Mouse (Mus musculus) MEL (cell line): Measurements from ENCODE around the gene Gtpbp1. TPM values are rescaled to one million over a fixed set of nuclear protein-coding genes. Genes with fewer than 3 reads are reported as not detected.
A peak's percentile ranks its signal among the peaks of the same experiment; 100 is the strongest.

Experiments
- DNase-seq: peaks from one replicate; pipeline ENCODE4 v3.0.0; 2011; ENCODE audit warnings: low read depth, low spot score
- H3K27ac ChIP-seq: 2 replicates; pipeline ENCODE4 v1.5.1; 2012; ENCODE audit warnings: low read depth, mild to moderate bottlenecking, control low read depth, low read length, moderate library complexity; ENCODE audit not compliant: control insufficient read depth
- H3K27me3 ChIP-seq, 2 experiments: fragments of 150-350 bp in 1 of 2; sonication (generic) in 1 of 2; 2 replicates each; pipeline ENCODE4 v1.6.1; 2012; ENCODE audit warnings: low read length in 2 of 2, mild to moderate bottlenecking in 2 of 2, improper control_type of control experiment in 1 of 2, moderate library complexity in 1 of 2; ENCODE audit not compliant: insufficient read depth in 2 of 2, control insufficient read depth in 1 of 2
- H3K36me3 ChIP-seq, 2 experiments: 2 replicates each; pipeline ENCODE4 v1.6.1; 2012 to 2014; ENCODE audit warnings: low read length in 2 of 2, improper control_type of control experiment in 1 of 2, inconsistent platforms in 1 of 2, mild to moderate bottlenecking in 1 of 2; ENCODE audit not compliant: insufficient read depth in 2 of 2, control insufficient read depth in 1 of 2
- H3K4me1 ChIP-seq, 2 experiments: fragments of 150-350 bp in 1 of 2; sonication (generic) in 1 of 2; 2 replicates each; pipeline ENCODE4 v1.6.1; 2012; ENCODE audit warnings: low read length in 2 of 2, improper control_type of control experiment in 1 of 2, mild to moderate bottlenecking in 1 of 2; ENCODE audit not compliant: insufficient read depth in 2 of 2, control insufficient read depth in 1 of 2
- H3K4me3 ChIP-seq, 2 experiments: fragments of 150-350 bp in 1 of 2; sonication (generic) in 1 of 2; 2 replicates each; pipeline ENCODE4 v1.5.1; 2012; ENCODE audit warnings: low read depth in 2 of 2, low read length in 2 of 2, mild to moderate bottlenecking in 2 of 2, moderate library complexity in 2 of 2, control low read depth in 1 of 2, improper control_type of control experiment in 1 of 2; ENCODE audit not compliant: control insufficient read depth in 1 of 2, insufficient read depth in 1 of 2
- H3K79me2 ChIP-seq: 2 replicates; pipeline ENCODE4 v1.6.1; 2012; ENCODE audit warnings: mild to moderate bottlenecking, low read length, moderate library complexity; ENCODE audit not compliant: control insufficient read depth, poor library complexity, insufficient read depth
- H3K9ac ChIP-seq: 2 replicates; pipeline ENCODE4 v1.6.1; 2012; ENCODE audit warnings: low read depth, mild to moderate bottlenecking, control low read depth, low read length, moderate library complexity; ENCODE audit not compliant: control insufficient read depth, poor library complexity, severe bottlenecking
- H3K9me3 ChIP-seq: fragments of 150-350 bp; sonication (generic); replicated peaks from 2 replicates; pipeline ENCODE4 v1.6.1; 2012; ENCODE audit warnings: mild to moderate bottlenecking, low read length, improper control_type of control experiment, moderate library complexity; ENCODE audit not compliant: insufficient read depth
- BHLHE40 ChIP-seq: IDR thresholded peaks from 2 replicates; pipeline ENCODE4 v1.6.1; 2012; ENCODE audit warnings: low read depth, mild to moderate bottlenecking, inconsistent platforms, low read length, improper control_type of control experiment, borderline replicate concordance
- CHD1 ChIP-seq: IDR thresholded peaks from 2 replicates; pipeline ENCODE4 v1.6.1; 2012; ENCODE audit warnings: low read depth, mild to moderate bottlenecking, inconsistent platforms, low read length, improper control_type of control experiment
- CHD2 ChIP-seq: IDR thresholded peaks from 2 replicates; pipeline ENCODE4 v1.6.1; 2011; ENCODE audit warnings: low read length, improper control_type of control experiment
- CTCF ChIP-seq, 3 experiments: IDR thresholded peaks in 2 of 3; conservative IDR thresholded peaks in 1 of 3; 2 replicates each; pipeline ENCODE4 v1.5.1; 2011 to 2012; ENCODE audit warnings: low read length in 3 of 3, low read depth in 2 of 3, mild to moderate bottlenecking in 2 of 3, improper control_type of control experiment in 1 of 3, inconsistent platforms in 1 of 3, mixed read lengths in 1 of 3, moderate library complexity in 1 of 3; ENCODE audit not compliant: control insufficient read depth in 1 of 3, insufficient read depth in 1 of 3, poor library complexity in 1 of 3, severe bottlenecking in 1 of 3
- E2F4 ChIP-seq: IDR thresholded peaks from 2 replicates; pipeline ENCODE4 v1.6.1; 2011; ENCODE audit warnings: low read depth, low read length, improper control_type of control experiment, borderline replicate concordance
- EP300 ChIP-seq, 2 experiments: IDR thresholded peaks; 2 replicates each; pipeline ENCODE4 v1.6.1; 2011; ENCODE audit warnings: improper control_type of control experiment in 2 of 2, low read length in 2 of 2, low read depth in 1 of 2, mild to moderate bottlenecking in 1 of 2
- ETS1 ChIP-seq: IDR thresholded peaks from 2 replicates; pipeline ENCODE4 v1.6.1; 2012; ENCODE audit warnings: low read depth, mild to moderate bottlenecking, inconsistent platforms, low read length, improper control_type of control experiment, moderate library complexity
- GABPA ChIP-seq: IDR thresholded peaks from 2 replicates; pipeline ENCODE4 v1.6.1; 2012; ENCODE audit warnings: low read depth, mild to moderate bottlenecking, inconsistent platforms, low read length, improper control_type of control experiment, moderate library complexity
- GATA1 ChIP-seq: IDR thresholded peaks from 2 replicates; pipeline ENCODE4 v1.6.1; 2011; ENCODE audit warnings: low read depth, low read length, improper control_type of control experiment
- HCFC1 ChIP-seq: IDR thresholded peaks from 2 replicates; pipeline ENCODE4 v1.6.1; 2012; ENCODE audit warnings: low read depth, mild to moderate bottlenecking, inconsistent platforms, low read length, improper control_type of control experiment, moderate library complexity
- JUND ChIP-seq: IDR thresholded peaks from 2 replicates; pipeline ENCODE4 v1.6.1; 2011; ENCODE audit warnings: low read depth, mild to moderate bottlenecking, improper control_type of control experiment, low read length
- KAT2A ChIP-seq: conservative IDR thresholded peaks from 2 replicates; pipeline ENCODE4 v1.6.1; 2012; ENCODE audit warnings: low read depth, low read length, improper control_type of control experiment, inconsistent platforms
- MAFK ChIP-seq: IDR thresholded peaks from 2 replicates; pipeline ENCODE4 v1.6.1; 2011; ENCODE audit warnings: low read depth, mild to moderate bottlenecking, low read length, improper control_type of control experiment, borderline replicate concordance
- MAX ChIP-seq: IDR thresholded peaks from 2 replicates; pipeline ENCODE4 v1.6.1; 2011; ENCODE audit warnings: low read length, improper control_type of control experiment
- MAZ ChIP-seq: IDR thresholded peaks from 2 replicates; pipeline ENCODE4 v1.6.1; 2012; ENCODE audit warnings: low read depth, mild to moderate bottlenecking, inconsistent platforms, low read length, improper control_type of control experiment
- MEF2A ChIP-seq: IDR thresholded peaks from 2 replicates; pipeline ENCODE4 v1.6.1; 2014; ENCODE audit warnings: low read depth, mild to moderate bottlenecking, inconsistent platforms, low read length, improper control_type of control experiment; ENCODE audit not compliant: poor library complexity, insufficient replicate concordance, severe bottlenecking; ENCODE audit errors: extremely low read depth
- MXI1 ChIP-seq: IDR thresholded peaks from 2 replicates; pipeline ENCODE4 v1.6.1; 2011; ENCODE audit warnings: mild to moderate bottlenecking, low read depth, low read length, improper control_type of control experiment
- MYB ChIP-seq: IDR thresholded peaks from 2 replicates; pipeline ENCODE4 v1.6.1; 2011; ENCODE audit warnings: mild to moderate bottlenecking, low read depth, low read length, improper control_type of control experiment
- MYC ChIP-seq: IDR thresholded peaks from 2 replicates; pipeline ENCODE4 v1.6.1; 2011; ENCODE audit warnings: low read depth, mild to moderate bottlenecking, low read length, improper control_type of control experiment, moderate library complexity
- NELFE ChIP-seq: IDR thresholded peaks from 2 replicates; pipeline ENCODE4 v1.6.1; 2011; ENCODE audit warnings: low read depth, low read length, improper control_type of control experiment
- NRF1 ChIP-seq: IDR thresholded peaks from 2 replicates; pipeline ENCODE4 v1.6.1; 2014; ENCODE audit warnings: low read depth, mild to moderate bottlenecking, inconsistent platforms, low read length, improper control_type of control experiment, moderate library complexity; ENCODE audit not compliant: poor library complexity, insufficient read depth, severe bottlenecking
- POLR2A ChIP-seq, 2 experiments: IDR thresholded peaks; 2 replicates each; pipeline ENCODE4 v1.6.1; 2011 to 2012; ENCODE audit warnings: low read length in 2 of 2, mild to moderate bottlenecking in 2 of 2, control low read depth in 1 of 2, improper control_type of control experiment in 1 of 2, low read depth in 1 of 2, moderate library complexity in 1 of 2; ENCODE audit not compliant: control insufficient read depth in 1 of 2, insufficient read depth in 1 of 2, poor library complexity in 1 of 2
- POLR2AphosphoS2 ChIP-seq: IDR thresholded peaks from 2 replicates; pipeline ENCODE4 v1.6.1; 2011; ENCODE audit warnings: low read length, improper control_type of control experiment
- POLR2AphosphoS5 ChIP-seq: IDR thresholded peaks from 2 replicates; pipeline ENCODE4 v1.6.1; 2012; ENCODE audit warnings: low read depth, borderline replicate concordance, mild to moderate bottlenecking, inconsistent platforms, low read length, moderate library complexity, mixed read lengths
- RAD21 ChIP-seq: IDR thresholded peaks from 2 replicates; pipeline ENCODE4 v1.6.1; 2011; ENCODE audit warnings: mild to moderate bottlenecking, low read depth, low read length, improper control_type of control experiment
- RCOR1 ChIP-seq: IDR thresholded peaks from 2 replicates; pipeline ENCODE4 v1.6.1; 2012; ENCODE audit warnings: low read depth, mild to moderate bottlenecking, inconsistent platforms, low read length, improper control_type of control experiment
- SIN3A ChIP-seq: IDR thresholded peaks from 2 replicates; pipeline ENCODE4 v1.6.1; 2012; ENCODE audit warnings: low read length, improper control_type of control experiment, inconsistent platforms
- SMC3 ChIP-seq: IDR thresholded peaks from 2 replicates; pipeline ENCODE4 v1.6.1; 2011; ENCODE audit warnings: low read depth, low read length, improper control_type of control experiment
- TBP ChIP-seq: IDR thresholded peaks from 2 replicates; pipeline ENCODE4 v1.8.0; 2011; ENCODE audit warnings: low read depth, low read length, improper control_type of control experiment
- TCF12 ChIP-seq: IDR thresholded peaks from 2 replicates; pipeline ENCODE4 v1.6.1; 2014; ENCODE audit warnings: low read depth, mild to moderate bottlenecking, inconsistent platforms, low read length, improper control_type of control experiment, moderate library complexity
- UBTF ChIP-seq: IDR thresholded peaks from 2 replicates; pipeline ENCODE4 v1.6.1; 2012; ENCODE audit warnings: low read depth, mild to moderate bottlenecking, inconsistent platforms, low read length, improper control_type of control experiment, moderate library complexity, borderline replicate concordance; ENCODE audit not compliant: insufficient read depth
- USF1 ChIP-seq: IDR thresholded peaks from 2 replicates; pipeline ENCODE4 v1.6.1; 2014; ENCODE audit warnings: low read depth, mild to moderate bottlenecking, inconsistent platforms, low read length, improper control_type of control experiment, moderate library complexity
- USF2 ChIP-seq, 2 experiments: IDR thresholded peaks; 2 replicates each; pipeline ENCODE4 v1.6.1; 2011 to 2012; ENCODE audit warnings: improper control_type of control experiment in 2 of 2, low read length in 2 of 2, borderline replicate concordance in 1 of 2, inconsistent platforms in 1 of 2, low read depth in 1 of 2, mild to moderate bottlenecking in 1 of 2; ENCODE audit not compliant: insufficient read depth in 1 of 2
- ZC3H11A ChIP-seq: IDR thresholded peaks from 2 replicates; pipeline ENCODE4 v1.6.1; 2012; ENCODE audit warnings: low read depth, mild to moderate bottlenecking, inconsistent platforms, low read length, improper control_type of control experiment
- ZMIZ1 ChIP-seq: IDR thresholded peaks from 2 replicates; pipeline ENCODE4 v1.6.1; 2012; ENCODE audit warnings: low read depth, mild to moderate bottlenecking, inconsistent platforms, low read length, improper control_type of control experiment, moderate library complexity
- ZNF384 ChIP-seq: IDR thresholded peaks from 2 replicates; pipeline ENCODE4 v1.6.1; 2012; ENCODE audit warnings: low read depth, mild to moderate bottlenecking, inconsistent platforms, low read length, improper control_type of control experiment
- polyA plus RNA-seq, 2 experiments: library from polyadenylated mRNA; stranded (reverse) in 1 of 2; unstranded in 1 of 2; fragments of >175 nt in 1 of 2; fragments of >200 nt in 1 of 2; gene quantifications; 2 replicates each; pipeline versions ENCODE4 v1.2.1 to v1.2.4; 2012; ENCODE audit warnings: low replicate concordance in 2 of 2, low read depth in 1 of 2; ENCODE audit not compliant: insufficient read length in 2 of 2, insufficient read depth in 1 of 2, missing spikeins in 1 of 2
- total RNA-seq: library from RNA; depleted of rRNA; stranded (reverse); fragments of 300-350 nt; gene quantifications from 2 replicates; pipeline ENCODE4 v1.2.3, GENCODE M21; 2012

Gene Gtpbp1
- total and polyA plus RNA-seq, 3 experiments, result 50.3 to 92.2 TPM; not detected in 1

DNA sequence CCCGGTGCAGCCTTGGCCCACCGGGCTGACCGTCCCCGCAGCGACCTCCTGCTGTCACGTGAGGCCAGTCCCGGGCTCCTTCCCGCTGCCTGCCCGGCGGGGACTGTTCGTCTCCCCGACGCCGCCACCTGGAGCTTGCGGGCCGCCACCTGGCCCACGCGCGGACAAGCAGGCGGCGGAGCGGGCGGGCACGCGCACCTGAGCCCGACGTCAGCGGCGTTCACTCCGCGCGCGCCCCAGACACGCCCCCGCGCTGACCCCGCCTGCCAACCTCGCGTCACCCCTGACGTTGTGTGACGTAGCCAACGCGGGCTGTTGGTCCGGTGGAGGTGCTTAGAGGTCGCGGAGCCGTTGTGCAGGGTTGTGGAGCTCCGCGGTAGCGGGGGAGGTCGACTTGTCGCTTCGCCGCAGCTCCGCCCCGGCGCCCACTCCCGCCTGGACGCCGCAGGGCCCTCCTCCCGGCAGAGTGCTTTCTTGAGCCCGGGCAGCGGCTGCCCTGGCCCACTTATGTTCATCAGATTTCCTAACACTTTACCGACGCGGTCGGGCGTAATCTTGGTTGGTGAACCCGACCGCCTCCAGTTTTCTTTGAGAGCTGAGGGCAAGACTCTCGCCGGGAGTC, 2.9 kb upstream of the Gtpbp1 start, which contains the start of gene Josd1:
Gene Josd1 (minus strand): TSS at position 274 of the 622 bp plus-strand sequence.
- Histone ChIP-seq H3K9ac (peak within 1 kb of the TSS; percentile 97), H3K4me3 (peak within 1 kb of the TSS; percentile 93 to 96), H3K36me3 (peaks cover 0 to 33% of the 10 kb centered on the region in 2 experiments; a peak in 3 of 4 replicates), H3K4me1 (peaks cover 8 to 28% of the 10 kb centered on the region in 2 experiments), H3K79me2 (peaks cover 68% of the 10 kb centered on the region), H3K9me3 (no peaks in the 10 kb centered on the region), H3K27ac (peak within 1 kb of the TSS; percentile 84), H3K27me3 (no peaks in the 10 kb centered on the region)
- DNase-seq, result peak; percentile 96
- peak; percentile 58 for TF ChIP-seq TCF12
- TF ChIP-seq ZMIZ1, result peak; percentile 51
- 0 out of 2 replicates have a peak, but pooled peaks have one; percentile 14 for TF ChIP-seq TBP
- TF ChIP-seq CHD2, result no peak
- no peak for TF ChIP-seq JUND
- TF ChIP-seq ZC3H11A, result no peak
- TF ChIP-seq SIN3A, result peak; percentile 84
- peak; percentile 60 for TF ChIP-seq USF1
- 0 out of 2 replicates have a peak, but pooled peaks have one; percentile 4 for TF ChIP-seq MYB
- no peak for TF ChIP-seq POLR2AphosphoS5
- TF ChIP-seq SMC3, result no peak
- TF ChIP-seq ETS1, result peak; percentile 61
- peak; percentile 40; the same call in 1 of the 2 replicates for TF ChIP-seq BHLHE40
- 0 out of 4 replicates have a peak, but pooled peaks of 1 of the 2 experiments have one; percentile 2 for TF ChIP-seq EP300 (IDR thresholded peaks at IDR 0.05; ENCODE audit: low read depth in 1 of 2, low read length in 2 of 2)
- peak; percentile 13; the same call in 1 of the 2 replicates for TF ChIP-seq MXI1
- no peak for TF ChIP-seq MYC
- TF ChIP-seq MAFK, result no peak
- no peak for TF ChIP-seq CHD1
- no peak for TF ChIP-seq ZNF384
- TF ChIP-seq USF2 (IDR thresholded peaks at IDR 0.05; ENCODE audit: borderline replicate concordance in 1 of 2, insufficient read depth in 1 of 2, low read depth in 1 of 2, low read length in 2 of 2), result no peak
- no peak for TF ChIP-seq UBTF
- TF ChIP-seq RCOR1, result no peak
- TF ChIP-seq CTCF (IDR thresholded peaks at IDR 0.05 in 2 of 3, conservative IDR thresholded peaks at IDR 0.05 in 1 of 3; ENCODE audit: control insufficient read depth in 1 of 3, insufficient read depth in 1 of 3, low read depth in 2 of 3, low read length in 3 of 3, poor library complexity in 1 of 3, severe bottlenecking in 1 of 3), result no peak
- no peak for TF ChIP-seq KAT2A
- TF ChIP-seq RAD21, result no peak
- peak; percentile 44; the same call in 1 of the 2 replicates for TF ChIP-seq POLR2AphosphoS2
- TF ChIP-seq GABPA, result no peak
- peak; percentile 79 for TF ChIP-seq NELFE
- peak; percentile 61; the same call in 1 of the 2 replicates for TF ChIP-seq HCFC1
- no peak for TF ChIP-seq E2F4
- TF ChIP-seq MAZ, result peak; percentile 8; the same call in 1 of the 2 replicates
- peak; percentile 85 to 87 for TF ChIP-seq POLR2A (IDR thresholded peaks at IDR 0.05; ENCODE audit: control insufficient read depth in 1 of 2, insufficient read depth in 1 of 2, low read depth in 1 of 2, low read length in 2 of 2, poor library complexity in 1 of 2)
- TF ChIP-seq MEF2A, result no peak
- peak; percentile 52 for TF ChIP-seq NRF1
- no peak for TF ChIP-seq MAX
- peak; percentile 11; the same call in 1 of the 2 replicates for TF ChIP-seq GATA1
